Mouse (Mus musculus) hindbrain, embryonic 14.5 days (tissue): ENCODE data around the gene Ssc4d. TPM values are rescaled to one million over a fixed set of nuclear protein-coding genes. Genes with fewer than 3 reads are reported as not detected.

ENCODE experiments used
- ATAC-seq: fragments of 200-750 bp; cut with Nextera tagmentation; 2 replicates; pipeline ENCODE4 v1.8.0; 2017; ENCODE audit warnings: moderate number of reproducible peaks, mild to moderate bottlenecking, moderate TSS enrichment, moderate library complexity; ENCODE audit not compliant: low FRiP score
- DNase-seq: peaks from one replicate; pipeline ENCODE4 v3.0.0-alpha.2; 2015; ENCODE audit warnings: low spot score
- H3K27ac ChIP-seq: fragments of 300-500 bp; sonication (generic); 2 replicates; pipeline ENCODE4 v1.5.1; 2014; ENCODE audit warnings: mild to moderate bottlenecking, moderate library complexity
- H3K27me3 ChIP-seq: fragments of 300-500 bp; sonication (generic); 2 replicates; pipeline ENCODE4 v1.6.1; 2014; ENCODE audit warnings: mild to moderate bottlenecking, low read length, mixed read lengths; ENCODE audit not compliant: control insufficient read depth, insufficient read depth
- H3K36me3 ChIP-seq: fragments of 300-500 bp; sonication (generic); replicated peaks from 2 replicates; pipeline ENCODE4 v1.6.1; 2014; ENCODE audit not compliant: control insufficient read depth, insufficient read depth
- H3K4me1 ChIP-seq: fragments of 300-500 bp; sonication (generic); replicated peaks from 2 replicates; pipeline ENCODE4 v1.6.1; 2014; ENCODE audit warnings: antibody characterized with exemption, low read length, mixed read lengths; ENCODE audit not compliant: control insufficient read depth, insufficient read depth
- H3K4me2 ChIP-seq: fragments of 300-500 bp; sonication (generic); replicated peaks from 2 replicates; pipeline ENCODE4 v1.6.1; 2014; ENCODE audit warnings: mild to moderate bottlenecking, moderate library complexity
- H3K4me3 ChIP-seq: fragments of 300-500 bp; sonication (generic); replicated peaks from 2 replicates; pipeline ENCODE4 v1.5.1; 2014; ENCODE audit warnings: mild to moderate bottlenecking, low read length
- H3K9ac ChIP-seq: fragments of 300-500 bp; sonication (generic); 2 replicates; pipeline ENCODE4 v1.6.1; 2014
- H3K9me3 ChIP-seq: fragments of 300-500 bp; sonication (generic); 2 replicates; pipeline ENCODE4 v1.6.1; 2016; ENCODE audit warnings: low read length; ENCODE audit not compliant: control insufficient read depth
- WGBS: fragments of 180-500 bp; shearing (Covaris S2); extraction: QIAGEN DNeasy Blood & Tissue Kit; methylation state at CpG from one replicate; pipeline ENCODE4 v1.1.7; 2014; 5-methylcytosine and 5-hydroxymethylcytosine counted together
- polyA plus RNA-seq: library from polyadenylated mRNA; unstranded; fragments of >200 nt; fragmentation: Nextera tagmentation; extraction: Ambion mirVana; gene quantifications from 2 replicates; pipeline ENCODE4 v1.2.1, GENCODE M21; 2014

The Ssc4d gene
- polyA plus RNA-seq, 1 experiment from 2014 or later = 1.5 TPM

GRCm38 (mm10) chr5:135935176-135935523 is 39.2 kb downstream of the Ssc4d start:
- H3K9me3 ChIP-seq = no peaks in the 10 kb centered on the region
- peak overlapping the region; percentile 98 for H3K27ac ChIP-seq
- H3K4me2 ChIP-seq = peak overlapping the region; percentile 84
- H3K4me3 ChIP-seq = peak overlapping the region; percentile 67
- no peaks in the 10 kb centered on the region for H3K27me3 ChIP-seq
- DNase-seq = no peak
- ATAC-seq = peak; percentile 12; the same call in 1 of the 2 replicates
- peaks cover 24% of the 10 kb centered on the region for H3K4me1 ChIP-seq
- 49% methylated on average over 7 of the region's 7 CpGs for WGBS
- peak overlapping the region; percentile 89 for H3K9ac ChIP-seq
- H3K36me3 ChIP-seq = peaks cover 18% of the 10 kb centered on the region

GRCm38 (mm10) chr5:135934481-135935175 is 39.7 kb downstream of the Ssc4d start, which contains the start of gene Ywhag:
Gene Ywhag, minus strand, starts transcription at chr5:135934616.
- Histone ChIP-seq H3K4me3 (peak within 1 kb of the TSS; percentile 67), H3K27me3 (no peaks in the 10 kb centered on the region), H3K9ac (peak within 1 kb of the TSS; percentile 89), H3K36me3 (peaks cover 23% of the 10 kb centered on the region), H3K27ac (peak within 1 kb of the TSS; percentile 98), H3K4me1 (peaks cover 29% of the 10 kb centered on the region), H3K9me3 (no peaks in the 10 kb centered on the region), H3K4me2 (peak within 1 kb of the TSS; percentile 84)
- ATAC-seq = peak; percentile 93
- under 1% methylated on average over 47 of the region's 48 CpGs for WGBS
- peak; percentile 97 for DNase-seq

- ATAC-seq = peak; percentile 78
- H3K27me3 ChIP-seq = no peaks in the 10 kb centered on the region
Measured at GRCm38 (mm10) chr5:135933900-135934441, 40.4 kb downstream of the Ssc4d start.

GRCm38 (mm10) chr5:135933222-135933899 is 41.0 kb downstream of the Ssc4d start:
- Histone ChIP-seq H3K27ac (peak overlapping the region; percentile 98), H3K9me3 (no peaks in the 10 kb centered on the region), H3K4me3 (peak overlapping the region; percentile 67), H3K4me2 (peak overlapping the region; percentile 84), H3K4me1 (peaks cover 32% of the 10 kb centered on the region), H3K27me3 (no peaks in the 10 kb centered on the region), H3K9ac (peak overlapping the region; percentile 89), H3K36me3 (peaks cover 32% of the 10 kb centered on the region)
- ATAC-seq = no peak
- WGBS = 8% methylated on average over 12 of the region's 12 CpGs
- DNase-seq = peak; percentile 54

More at GRCm38 (mm10) chr5:135933900-135934441, 40.4 kb downstream of the Ssc4d start:
- under 1% methylated on average over 35 of the region's 35 CpGs for WGBS
- peak overlapping the region; percentile 89 for H3K9ac ChIP-seq
- no peaks in the 10 kb centered on the region for H3K9me3 ChIP-seq
- H3K36me3 ChIP-seq = peaks cover 30% of the 10 kb centered on the region
- H3K4me3 ChIP-seq = peak overlapping the region; percentile 67
- H3K4me2 ChIP-seq = peak overlapping the region; percentile 84
- peak; percentile 61 for DNase-seq
- peak overlapping the region; percentile 98 for H3K27ac ChIP-seq
- H3K4me1 ChIP-seq = peaks cover 30% of the 10 kb centered on the region

GRCm38 (mm10) chr5:135932359-135932758 is 42.0 kb downstream of the Ssc4d start:
- WGBS = 52% methylated on average over 2 of the region's 2 CpGs
- no peak overlapping the region for H3K27ac ChIP-seq
- no peaks in the 10 kb centered on the region for H3K9me3 ChIP-seq
- H3K4me3 ChIP-seq = peak overlapping the region; percentile 67
- H3K9ac ChIP-seq = peak overlapping the region; percentile 89
- peak; percentile 46 for DNase-seq
- H3K4me1 ChIP-seq = peaks cover 37% of the 10 kb centered on the region
- no peaks in the 10 kb centered on the region for H3K27me3 ChIP-seq
- peak overlapping the region; percentile 84 for H3K4me2 ChIP-seq
- ATAC-seq = no peak
- H3K36me3 ChIP-seq = peaks cover 42% of the 10 kb centered on the region

- ATAC-seq = no peak
- H3K4me3 ChIP-seq = peak overlapping the region; percentile 67; the same call in 1 of the 2 replicates
- H3K27ac ChIP-seq = no peak overlapping the region
- peak overlapping the region; percentile 84 for H3K4me2 ChIP-seq
- no peaks in the 10 kb centered on the region for H3K27me3 ChIP-seq
- DNase-seq = no peak
- no peak overlapping the region for H3K9ac ChIP-seq
- peaks cover 50% of the 10 kb centered on the region for H3K36me3 ChIP-seq
- H3K4me1 ChIP-seq = peaks cover 37% of the 10 kb centered on the region
- H3K9me3 ChIP-seq = no peaks in the 10 kb centered on the region
- 94% methylated on average over 9 of the region's 9 CpGs for WGBS
Measured at GRCm38 (mm10) chr5:135931526-135931925, 42.8 kb downstream of the Ssc4d start.

- Histone ChIP-seq H3K9me3 (no peaks in the 10 kb centered on the region), H3K36me3 (peaks cover 67% of the 10 kb centered on the region), H3K27ac (no peak overlapping the region), H3K4me3 (no peak overlapping the region), H3K4me1 (peaks cover 37% of the 10 kb centered on the region), H3K4me2 (no peak overlapping the region), H3K9ac (no peak overlapping the region), H3K27me3 (no peaks in the 10 kb centered on the region)
- DNase-seq = no peak
- 83% methylated on average over 6 of the region's 6 CpGs for WGBS
- no peak for ATAC-seq
Measured at GRCm38 (mm10) chr5:135929685-135930424, 44.5 kb downstream of the Ssc4d start.

GRCm38 (mm10) chr5:135923901-135924300 is 50.4 kb downstream of the Ssc4d start:
- Histone ChIP-seq H3K4me3 (no peak overlapping the region), H3K27ac (no peak overlapping the region), H3K27me3 (no peaks in the 10 kb centered on the region), H3K4me1 (peaks cover 7% of the 10 kb centered on the region; the same call in 1 of the 2 replicates), H3K4me2 (no peak overlapping the region), H3K36me3 (peaks cover 89% of the 10 kb centered on the region), H3K9ac (no peak overlapping the region), H3K9me3 (no peaks in the 10 kb centered on the region)
- 92% methylated on average over 7 of the region's 7 CpGs for WGBS
- ATAC-seq = no peak
- no peak for DNase-seq

- Histone ChIP-seq H3K36me3 (peaks cover 85% of the 10 kb centered on the region), H3K4me2 (no peak overlapping the region), H3K27ac (no peak overlapping the region), H3K4me1 (no peaks in the 10 kb centered on the region), H3K9me3 (no peaks in the 10 kb centered on the region), H3K4me3 (no peak overlapping the region), H3K9ac (no peak overlapping the region), H3K27me3 (no peaks in the 10 kb centered on the region)
- 87% methylated on average over 3 of the region's 3 CpGs for WGBS
- DNase-seq = no peak
- ATAC-seq = no peak
Measured at GRCm38 (mm10) chr5:135919902-135920301, 54.4 kb downstream of the Ssc4d start.
